Mouse (Mus musculus) lung, postnatal 0 days (tissue): Measurements from ENCODE around the gene P4ha1.

Source experiments
- CTCF ChIP-seq: IDR thresholded peaks from 2 replicates; pipeline ENCODE4 v1.5.1; 2016; ENCODE audit warnings: antibody characterized with exemption, mild to moderate bottlenecking
- EP300 ChIP-seq: IDR thresholded peaks from 2 replicates; pipeline ENCODE4 v1.6.1; 2016; ENCODE audit warnings: antibody characterized with exemption, mild to moderate bottlenecking, control low read depth

- TF ChIP-seq EP300 (no peak), CTCF (no peak)
Observed at GRCm38 (mm10) chr10:59287251-59287650, 35.8 kb upstream of the P4ha1 start.
